Mouse (Mus musculus): ENCODE measurements at regions not wholly inside any gene's neighbourhood (a gene's known extent, or its start where the extent isn't known, plus 50 kb on each side); places are given as distances from the start of the nearest gene placed in this dataset.
"Not testable (repeated sequence)": the region's sequence is repeated elsewhere in the genome, so short reads cannot be mapped to it uniquely, and the experiment has no call there.

GRCm38 (mm10) chr6:6316725-6317124 is 99.8 kb upstream of the Slc25a13 start:
- H3K36me3 ChIP-seq (ENCODE audit: control insufficient read depth, insufficient read depth, low read length) = no peaks in the 10 kb centered on the region
- ATAC-seq (ENCODE audit: low read depth) = no peak
- no peaks in the 10 kb centered on the region for H3K27me3 ChIP-seq (ENCODE audit: control insufficient read depth, insufficient read depth, low read length)
- whole genome bisulfite sequencing = 54% methylated on average over 4 of the region's 4 CpGs
- H3K9me3 ChIP-seq (ENCODE audit: control insufficient read depth, low read length) = no peaks in the 10 kb centered on the region
- no peak overlapping the region for H3K27ac ChIP-seq (ENCODE audit: low read depth, low read length)
- no peak overlapping the region for H3K9ac ChIP-seq (replicated peaks; ENCODE audit: low read depth, low read length)
- H3K4me1 ChIP-seq (ENCODE audit: control insufficient read depth, insufficient read depth, low read length) = no peaks in the 10 kb centered on the region
- H3K4me2 ChIP-seq (ENCODE audit: low read depth, low read length) = no peak overlapping the region
- no peak overlapping the region for H3K4me3 ChIP-seq (ENCODE audit: low read depth, low read length)

- H3K4me2 ChIP-seq (ENCODE audit: low read depth, low read length) = no peak overlapping the region
- H3K9ac ChIP-seq (replicated peaks; ENCODE audit: low read depth, low read length) = no peak overlapping the region
- H3K27me3 ChIP-seq (ENCODE audit: control insufficient read depth, insufficient read depth, low read length) = no peaks in the 10 kb centered on the region
- H3K27ac ChIP-seq (ENCODE audit: low read depth, low read length) = no peak overlapping the region
- H3K9me3 ChIP-seq (ENCODE audit: control insufficient read depth, low read length) = no peaks in the 10 kb centered on the region
- ATAC-seq (ENCODE audit: low read depth) = no peak
- H3K4me3 ChIP-seq (ENCODE audit: low read depth, low read length) = no peak overlapping the region
- WGBS = 93% methylated on average over 6 of the region's 6 CpGs
- H3K4me1 ChIP-seq (ENCODE audit: control insufficient read depth, insufficient read depth, low read length) = no peaks in the 10 kb centered on the region
- no peaks in the 10 kb centered on the region for H3K36me3 ChIP-seq (ENCODE audit: control insufficient read depth, insufficient read depth, low read length)
Observed at GRCm38 (mm10) chr6:6313171-6313570, 96.2 kb upstream of the Slc25a13 start.

- Histone ChIP-seq H3K9me3 (ENCODE audit: control insufficient read depth, low read length) (no peaks in the 10 kb centered on the region), H3K27me3 (ENCODE audit: control insufficient read depth, insufficient read depth, low read length) (no peaks in the 10 kb centered on the region), H3K4me1 (ENCODE audit: control insufficient read depth, insufficient read depth, low read length) (no peaks in the 10 kb centered on the region), H3K4me3 (ENCODE audit: low read depth, low read length) (no peak overlapping the region), H3K36me3 (ENCODE audit: control insufficient read depth, insufficient read depth, low read length) (no peaks in the 10 kb centered on the region), H3K4me2 (ENCODE audit: low read depth, low read length) (no peak overlapping the region), H3K9ac (replicated peaks; ENCODE audit: low read depth, low read length) (no peak overlapping the region), H3K27ac (ENCODE audit: low read depth, low read length) (no peak overlapping the region)
- WGBS = 89% methylated on average over 3 of the region's 3 CpGs
- ATAC-seq (ENCODE audit: low read depth) = no peak
Observed at GRCm38 (mm10) chr6:6310213-6310612, 93.2 kb upstream of the Slc25a13 start.

GRCm38 (mm10) chr6:6307618-6308017 is 90.6 kb upstream of the Slc25a13 start:
- no peak overlapping the region for H3K4me3 ChIP-seq (ENCODE audit: low read depth, low read length)
- ATAC-seq (ENCODE audit: low read depth) = no peak
- H3K4me1 ChIP-seq (ENCODE audit: control insufficient read depth, insufficient read depth, low read length) = no peaks in the 10 kb centered on the region
- WGBS = 85% methylated on average over 2 of the region's 2 CpGs
- no peaks in the 10 kb centered on the region for H3K36me3 ChIP-seq (ENCODE audit: control insufficient read depth, insufficient read depth, low read length)
- no peak overlapping the region for H3K9ac ChIP-seq (replicated peaks; ENCODE audit: low read depth, low read length)
- H3K4me2 ChIP-seq (ENCODE audit: low read depth, low read length) = no peak overlapping the region
- H3K27ac ChIP-seq (ENCODE audit: low read depth, low read length) = no peak overlapping the region
- no peaks in the 10 kb centered on the region for H3K9me3 ChIP-seq (ENCODE audit: control insufficient read depth, low read length)
- H3K27me3 ChIP-seq (ENCODE audit: control insufficient read depth, insufficient read depth, low read length) = no peaks in the 10 kb centered on the region

- H3K9me3 ChIP-seq (ENCODE audit: control insufficient read depth, low read length) = no peaks in the 10 kb centered on the region
- H3K4me1 ChIP-seq (ENCODE audit: control insufficient read depth, insufficient read depth, low read length) = no peaks in the 10 kb centered on the region
- H3K36me3 ChIP-seq (ENCODE audit: control insufficient read depth, insufficient read depth, low read length) = no peaks in the 10 kb centered on the region
- H3K4me3 ChIP-seq (ENCODE audit: low read depth, low read length) = no peak overlapping the region
- 31% methylated on average over 5 of the region's 5 CpGs for WGBS
- no peak overlapping the region for H3K9ac ChIP-seq (replicated peaks; ENCODE audit: low read depth, low read length)
- H3K27ac ChIP-seq (ENCODE audit: low read depth, low read length) = no peak overlapping the region
- H3K4me2 ChIP-seq (ENCODE audit: low read depth, low read length) = no peak overlapping the region
- ATAC-seq (ENCODE audit: low read depth) = no peak
- no peaks in the 10 kb centered on the region for H3K27me3 ChIP-seq (ENCODE audit: control insufficient read depth, insufficient read depth, low read length)
Observed at GRCm38 (mm10) chr6:6303767-6304166, 86.8 kb upstream of the Slc25a13 start.

GRCm38 (mm10) chr6:6301001-6301510 is 84.1 kb upstream of the Slc25a13 start:
- no peak overlapping the region for H3K9ac ChIP-seq (replicated peaks; ENCODE audit: low read depth, low read length)
- no peaks in the 10 kb centered on the region for H3K9me3 ChIP-seq (ENCODE audit: control insufficient read depth, low read length)
- no peaks in the 10 kb centered on the region for H3K36me3 ChIP-seq (ENCODE audit: control insufficient read depth, insufficient read depth, low read length)
- H3K4me1 ChIP-seq (ENCODE audit: control insufficient read depth, insufficient read depth, low read length) = no peaks in the 10 kb centered on the region
- H3K4me3 ChIP-seq (ENCODE audit: low read depth, low read length) = no peak overlapping the region
- no peaks in the 10 kb centered on the region for H3K27me3 ChIP-seq (ENCODE audit: control insufficient read depth, insufficient read depth, low read length)
- ATAC-seq (ENCODE audit: low read depth) = no peak
- 90% methylated on average over 6 of the region's 6 CpGs for WGBS
- no peak overlapping the region for H3K27ac ChIP-seq (ENCODE audit: low read depth, low read length)
- H3K4me2 ChIP-seq (ENCODE audit: low read depth, low read length) = no peak overlapping the region

GRCm38 (mm10) chr6:6298867-6299852 is 82.2 kb upstream of the Slc25a13 start:
- ATAC-seq (ENCODE audit: low read depth) = no peak
- Histone ChIP-seq H3K4me1 (ENCODE audit: control insufficient read depth, insufficient read depth, low read length) (no peaks in the 10 kb centered on the region), H3K36me3 (ENCODE audit: control insufficient read depth, insufficient read depth, low read length) (no peaks in the 10 kb centered on the region), H3K9ac (replicated peaks; ENCODE audit: low read depth, low read length) (no peak overlapping the region), H3K4me2 (ENCODE audit: low read depth, low read length) (no peak overlapping the region), H3K4me3 (ENCODE audit: low read depth, low read length) (no peak overlapping the region), H3K27me3 (ENCODE audit: control insufficient read depth, insufficient read depth, low read length) (no peaks in the 10 kb centered on the region), H3K9me3 (ENCODE audit: control insufficient read depth, low read length) (no peaks in the 10 kb centered on the region), H3K27ac (ENCODE audit: low read depth, low read length) (no peak overlapping the region)
- 64% methylated on average over 14 of the region's 14 CpGs for WGBS

- H3K27ac ChIP-seq (ENCODE audit: low read depth, low read length); ATAC-seq (ENCODE audit: low read depth): not testable (repeated sequence)
Observed at GRCm38 (mm10) chr6:6295551-6295950, 78.6 kb upstream of the Slc25a13 start.

GRCm38 (mm10) chr6:6291781-6292180 is 74.8 kb upstream of the Slc25a13 start:
- H3K9me3 ChIP-seq (ENCODE audit: control insufficient read depth, low read length) = no peaks in the 10 kb centered on the region
- WGBS = 28% methylated on average over 3 of the region's 3 CpGs
- ATAC-seq (ENCODE audit: low read depth) = peak; percentile 60

More at GRCm38 (mm10) chr6:6295551-6295950, 78.6 kb upstream of the Slc25a13 start:
- 88% methylated on average over 2 of the region's 2 CpGs for WGBS
- not testable (repeated sequence) for H3K4me2 ChIP-seq (ENCODE audit: low read depth, low read length); H3K9ac ChIP-seq (replicated peaks; ENCODE audit: low read depth, low read length); H3K4me1 ChIP-seq (ENCODE audit: control insufficient read depth, insufficient read depth, low read length); H3K27me3 ChIP-seq (ENCODE audit: control insufficient read depth, insufficient read depth, low read length); H3K9me3 ChIP-seq (ENCODE audit: control insufficient read depth, low read length); H3K36me3 ChIP-seq (ENCODE audit: control insufficient read depth, insufficient read depth, low read length); H3K4me3 ChIP-seq (ENCODE audit: low read depth, low read length)

More at GRCm38 (mm10) chr6:6291781-6292180, 74.8 kb upstream of the Slc25a13 start:
- no peak overlapping the region for H3K4me3 ChIP-seq (ENCODE audit: low read depth, low read length)
- H3K4me2 ChIP-seq (ENCODE audit: low read depth, low read length) = no peak overlapping the region
- H3K9ac ChIP-seq (replicated peaks; ENCODE audit: low read depth, low read length) = no peak overlapping the region
- no peaks in the 10 kb centered on the region for H3K36me3 ChIP-seq (ENCODE audit: control insufficient read depth, insufficient read depth, low read length)
- no peak overlapping the region for H3K27ac ChIP-seq (ENCODE audit: low read depth, low read length)
- no peaks in the 10 kb centered on the region for H3K4me1 ChIP-seq (ENCODE audit: control insufficient read depth, insufficient read depth, low read length)
- H3K27me3 ChIP-seq (ENCODE audit: control insufficient read depth, insufficient read depth, low read length) = no peaks in the 10 kb centered on the region

All from neural tube, embryonic 14.5 days (tissue).